Mouse (Mus musculus) midbrain, embryonic 15.5 days (tissue): ENCODE measurements around the gene Ccnf. TPM values are rescaled to one million over a fixed set of nuclear protein-coding genes. Genes with fewer than 3 reads are reported as not detected.
A peak's percentile ranks its signal among the peaks of the same experiment; 100 is the strongest.

ENCODE experiments used
- ATAC-seq: fragments of 200-750 bp; cut with Nextera tagmentation; replicated peaks from 2 replicates; pipeline ENCODE4 v1.8.0; 2017; ENCODE audit warnings: moderate TSS enrichment
- H3K27ac ChIP-seq: fragments of 300-500 bp; sonication (generic); 2 replicates; pipeline ENCODE4 v1.5.1; 2015; ENCODE audit warnings: mild to moderate bottlenecking, inconsistent platforms
- H3K27me3 ChIP-seq: fragments of 300-500 bp; sonication (generic); replicated peaks from 2 replicates; pipeline ENCODE4 v1.6.1; 2015; ENCODE audit warnings: inconsistent platforms
- H3K36me3 ChIP-seq: fragments of 300-500 bp; sonication (generic); replicated peaks from 2 replicates; pipeline ENCODE4 v1.6.1; 2015; ENCODE audit warnings: inconsistent platforms
- H3K4me1 ChIP-seq: fragments of 300-500 bp; sonication (generic); 2 replicates; pipeline ENCODE4 v1.6.1; 2015; ENCODE audit warnings: inconsistent platforms
- H3K4me2 ChIP-seq: fragments of 300-500 bp; sonication (generic); 2 replicates; pipeline ENCODE4 v1.6.1; 2015; ENCODE audit warnings: inconsistent platforms, mild to moderate bottlenecking, moderate library complexity
- H3K4me3 ChIP-seq: fragments of 300-500 bp; sonication (generic); 2 replicates; pipeline ENCODE4 v1.5.1; 2015; ENCODE audit warnings: mild to moderate bottlenecking, inconsistent platforms
- H3K9ac ChIP-seq: fragments of 300-500 bp; sonication (generic); 2 replicates; pipeline ENCODE4 v1.6.1; 2015; ENCODE audit warnings: mild to moderate bottlenecking, inconsistent platforms
- H3K9me3 ChIP-seq: fragments of 300-500 bp; sonication (generic); 2 replicates; pipeline ENCODE4 v1.6.1; 2016; ENCODE audit warnings: inconsistent platforms
- WGBS: fragments of 180-500 bp; shearing (Covaris S2); methylation state at CpG from one replicate; pipeline ENCODE4 v1.1.7; 2015; ENCODE audit warnings: mixed read lengths; 5-methylcytosine and 5-hydroxymethylcytosine counted together
- polyA plus RNA-seq: library from polyadenylated mRNA; unstranded; fragments of >200 nt; fragmentation: Nextera tagmentation; extraction: Ambion mirVana; gene quantifications from 2 replicates; pipeline ENCODE4 v1.2.1, GENCODE M21; 2015

Ccnf gene
- 13.9 and 15.1 TPM in 2 replicates for polyA plus RNA-seq

DNA sequence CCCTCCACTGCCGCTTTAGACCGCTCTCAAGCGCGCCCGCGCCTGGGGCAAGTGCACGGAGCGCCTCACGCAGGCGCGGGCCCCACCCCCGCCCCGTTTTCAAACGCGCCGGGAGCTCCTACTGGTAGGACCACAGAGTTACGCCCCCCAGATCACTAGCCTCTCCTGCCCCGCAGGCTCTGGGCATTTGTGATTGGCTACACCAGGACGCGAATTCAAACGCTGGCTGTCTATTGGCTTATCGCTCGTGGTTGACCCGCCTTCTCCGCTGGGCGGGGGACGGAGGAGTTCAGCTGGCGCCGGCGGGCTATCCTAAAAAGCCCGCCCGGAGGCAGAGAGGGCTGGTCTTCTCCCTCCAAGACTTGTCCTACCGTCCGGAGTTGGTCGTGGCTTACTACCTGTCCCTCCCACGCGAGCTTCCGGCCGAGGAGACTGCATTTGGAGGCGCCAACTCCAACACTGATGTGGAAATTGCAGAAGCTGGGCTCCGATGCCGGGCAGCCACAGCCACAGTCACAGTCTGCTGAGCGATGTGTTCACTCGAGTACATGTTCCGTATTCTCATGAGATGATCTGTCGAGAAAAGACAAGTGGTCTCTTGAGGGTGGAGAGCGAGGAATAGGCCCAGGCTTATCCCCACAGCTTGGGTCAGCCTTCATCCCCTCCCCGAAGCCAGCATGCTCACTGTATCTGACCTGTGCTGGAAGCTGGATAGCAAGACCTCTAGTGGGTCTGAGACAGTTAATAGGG lies at the start of gene Ccnf:
TSS of gene Ccnf (minus strand) at position 165 of the 750 bp plus-strand sequence.
- Histone ChIP-seq H3K4me1 (peaks cover 18% of the 10 kb centered on the region), H3K36me3 (peaks cover 8% of the 10 kb centered on the region; the same call in 1 of the 2 replicates), H3K9ac (peak within 1 kb of the TSS; percentile 67), H3K27me3 (no peaks in the 10 kb centered on the region), H3K9me3 (no peaks in the 10 kb centered on the region), H3K4me2 (peak within 1 kb of the TSS; percentile 87), H3K27ac (peak within 1 kb of the TSS; percentile 66), H3K4me3 (peak within 1 kb of the TSS; percentile 78)
- ATAC-seq = peak; percentile 100
- under 1% methylated on average over 48 of the region's 48 CpGs for whole genome bisulfite sequencing

DNA sequence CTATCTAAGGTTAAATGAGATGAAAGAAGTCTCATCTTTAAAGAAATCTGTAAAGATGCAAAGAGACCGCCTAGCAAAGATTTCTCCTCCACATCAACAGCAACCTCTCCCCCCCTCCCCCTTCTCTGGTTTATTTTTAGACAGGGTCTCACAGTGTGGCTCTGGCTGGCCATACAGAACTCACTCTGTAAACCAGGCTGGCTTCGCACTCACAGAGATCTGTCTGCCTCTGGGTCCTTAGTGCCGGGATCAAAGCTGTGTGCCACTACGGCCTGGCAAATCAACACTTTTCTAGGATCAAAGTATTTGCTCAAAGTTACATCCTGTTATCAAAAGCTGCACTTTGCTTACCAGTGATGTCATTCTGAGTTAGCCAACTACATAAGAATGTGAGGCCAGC lies 49.4 kb upstream of the Ccnf start:
- no peak for ATAC-seq
- Histone ChIP-seq H3K4me3 (no peak overlapping the region), H3K27ac (no peak overlapping the region), H3K27me3 (no peaks in the 10 kb centered on the region), H3K4me1 (no peaks in the 10 kb centered on the region), H3K4me2 (no peak overlapping the region), H3K9me3 (no peaks in the 10 kb centered on the region), H3K36me3 (no peaks in the 10 kb centered on the region), H3K9ac (no peak overlapping the region)
- WGBS = 79% methylated on average over 4 of the region's 4 CpGs

DNA sequence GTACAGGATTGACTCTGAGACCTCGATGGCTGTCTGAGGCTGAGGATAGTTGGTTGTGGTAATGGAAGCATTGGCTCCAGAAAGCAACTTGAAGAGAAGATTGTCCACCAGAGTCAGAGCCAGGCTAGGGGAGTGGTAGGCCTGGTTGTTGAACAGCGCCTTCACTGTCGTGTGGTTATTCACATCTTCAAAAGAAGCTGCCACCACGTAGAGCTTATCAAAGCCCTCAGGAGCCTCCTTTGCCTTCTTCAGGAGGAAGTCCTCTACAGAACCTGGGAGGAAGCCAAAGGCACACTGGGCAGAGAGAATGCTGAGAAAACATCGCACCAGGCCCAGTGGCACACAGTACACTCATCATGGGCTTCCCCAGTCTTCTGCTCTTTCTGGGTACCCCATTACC lies 38.1 kb upstream of the Ccnf start:
- Histone ChIP-seq H3K4me3 (no peak overlapping the region), H3K27me3 (no peaks in the 10 kb centered on the region), H3K9ac (no peak overlapping the region), H3K36me3 (no peaks in the 10 kb centered on the region), H3K27ac (no peak overlapping the region), H3K4me2 (no peak overlapping the region), H3K4me1 (no peaks in the 10 kb centered on the region), H3K9me3 (no peaks in the 10 kb centered on the region)
- no peak for ATAC-seq
- 82% methylated on average over 5 of the region's 5 CpGs for WGBS

DNA sequence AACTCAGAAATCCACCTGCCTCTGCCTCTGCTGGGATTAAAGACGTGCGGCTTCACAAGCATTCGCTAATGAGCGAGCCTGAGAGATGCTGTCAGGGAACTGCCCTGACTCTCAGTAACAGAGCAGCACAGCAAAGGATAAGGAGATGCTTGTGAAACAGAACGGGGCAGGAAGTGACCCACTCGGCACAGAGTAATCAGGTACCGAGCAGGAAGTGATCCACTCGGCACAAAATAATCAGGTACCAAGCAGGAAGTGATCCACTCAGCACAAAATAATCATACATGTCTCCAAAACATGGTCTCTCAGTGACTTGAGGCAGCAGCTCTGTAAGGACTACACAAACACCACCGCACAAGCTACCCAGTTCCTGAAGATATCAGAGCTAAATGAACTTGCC lies 37.2 kb upstream of the Ccnf start:
- Histone ChIP-seq H3K36me3 (no peaks in the 10 kb centered on the region), H3K27ac (no peak overlapping the region), H3K4me3 (no peak overlapping the region), H3K27me3 (no peaks in the 10 kb centered on the region), H3K4me1 (no peaks in the 10 kb centered on the region), H3K4me2 (no peak overlapping the region), H3K9ac (no peak overlapping the region), H3K9me3 (no peaks in the 10 kb centered on the region)
- 89% methylated on average over 9 of the region's 9 CpGs for WGBS
- ATAC-seq = no peak

DNA sequence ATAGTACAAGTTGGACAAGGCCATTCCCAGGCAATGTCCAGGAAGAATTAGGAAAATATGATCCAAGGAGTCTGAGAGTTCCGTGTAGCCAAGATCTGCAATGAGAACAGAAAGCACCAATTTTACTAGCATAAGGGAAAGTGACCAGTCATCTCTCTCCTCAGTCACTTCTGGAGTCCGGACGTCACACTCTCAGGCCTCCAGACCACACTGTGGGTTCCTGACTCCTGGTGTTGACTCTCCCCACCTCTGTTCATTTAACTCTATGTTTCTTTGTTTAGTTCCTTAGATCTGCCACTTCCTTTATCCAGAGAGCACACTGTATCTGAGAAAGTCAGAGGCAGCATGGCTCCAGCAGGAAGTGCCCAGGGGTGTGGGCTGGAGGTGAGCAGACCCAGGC lies 34.4 kb upstream of the Ccnf start:
- Histone ChIP-seq H3K27me3 (no peaks in the 10 kb centered on the region), H3K9ac (no peak overlapping the region), H3K36me3 (no peaks in the 10 kb centered on the region), H3K27ac (no peak overlapping the region), H3K9me3 (no peaks in the 10 kb centered on the region), H3K4me1 (no peaks in the 10 kb centered on the region), H3K4me3 (no peak overlapping the region), H3K4me2 (no peak overlapping the region)
- WGBS = 65% methylated on average over 3 of the region's 3 CpGs
- ATAC-seq = no peak

DNA sequence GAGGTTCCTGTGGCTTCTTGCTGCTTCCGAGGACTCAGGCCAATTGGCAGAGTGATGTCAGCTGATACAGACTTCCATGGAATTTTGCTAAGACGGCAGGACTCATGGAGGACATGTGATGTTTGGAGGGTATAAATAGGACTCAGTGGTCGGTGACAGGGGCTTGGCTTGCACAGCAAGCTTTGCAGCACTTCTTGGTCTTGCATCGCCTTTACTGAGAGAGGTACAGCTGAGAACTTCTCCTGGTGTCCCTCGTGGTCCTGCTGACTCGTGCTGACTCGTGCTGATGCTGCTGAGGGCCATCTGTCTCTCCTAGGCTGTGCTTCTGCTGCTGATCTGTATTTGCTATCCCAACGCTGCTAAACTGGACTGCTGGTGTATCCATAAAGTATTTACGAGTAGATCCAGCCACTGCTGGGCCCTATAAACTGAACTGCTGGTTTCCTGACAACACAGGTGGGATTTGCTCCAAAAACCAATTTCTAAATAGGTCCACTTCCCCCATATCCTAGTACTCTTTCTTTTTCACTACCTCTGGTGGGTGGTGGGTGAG lies 32.1 kb upstream of the Ccnf start:
- H3K9ac ChIP-seq = no peak overlapping the region
- no peaks in the 10 kb centered on the region for H3K9me3 ChIP-seq
- no peak overlapping the region for H3K27ac ChIP-seq
- H3K27me3 ChIP-seq = no peaks in the 10 kb centered on the region
- ATAC-seq = no peak
- H3K36me3 ChIP-seq = no peaks in the 10 kb centered on the region
- no peaks in the 10 kb centered on the region for H3K4me1 ChIP-seq
- WGBS = 76% methylated on average over 9 of the region's 9 CpGs
- no peak overlapping the region for H3K4me2 ChIP-seq
- no peak overlapping the region for H3K4me3 ChIP-seq

DNA sequence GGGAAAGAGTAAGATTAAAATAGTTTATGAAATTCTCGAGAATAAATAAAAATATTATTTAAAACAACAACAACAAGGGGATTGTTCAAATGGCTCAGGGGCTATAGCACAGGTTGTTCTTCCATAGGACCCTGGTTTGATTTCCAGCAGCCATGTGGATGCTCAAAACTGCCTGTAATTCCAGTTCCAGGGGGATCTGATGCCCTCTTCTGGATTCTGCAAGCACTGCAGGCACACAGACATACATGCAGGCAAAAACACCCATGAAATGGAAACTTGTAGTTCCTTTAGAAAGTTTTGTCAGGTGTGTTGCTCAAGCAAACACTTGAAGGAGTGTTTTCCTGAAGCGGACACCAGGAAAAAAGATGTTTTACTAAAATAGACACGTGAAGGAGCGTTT lies 31.4 kb upstream of the Ccnf start:
- WGBS = 66% methylated on average over 4 of the region's 4 CpGs
- Histone ChIP-seq H3K4me2 (no peak overlapping the region), H3K36me3 (no peaks in the 10 kb centered on the region), H3K27ac (no peak overlapping the region), H3K4me1 (no peaks in the 10 kb centered on the region), H3K9ac (no peak overlapping the region), H3K27me3 (no peaks in the 10 kb centered on the region), H3K4me3 (no peak overlapping the region), H3K9me3 (no peaks in the 10 kb centered on the region)
- no peak for ATAC-seq

DNA sequence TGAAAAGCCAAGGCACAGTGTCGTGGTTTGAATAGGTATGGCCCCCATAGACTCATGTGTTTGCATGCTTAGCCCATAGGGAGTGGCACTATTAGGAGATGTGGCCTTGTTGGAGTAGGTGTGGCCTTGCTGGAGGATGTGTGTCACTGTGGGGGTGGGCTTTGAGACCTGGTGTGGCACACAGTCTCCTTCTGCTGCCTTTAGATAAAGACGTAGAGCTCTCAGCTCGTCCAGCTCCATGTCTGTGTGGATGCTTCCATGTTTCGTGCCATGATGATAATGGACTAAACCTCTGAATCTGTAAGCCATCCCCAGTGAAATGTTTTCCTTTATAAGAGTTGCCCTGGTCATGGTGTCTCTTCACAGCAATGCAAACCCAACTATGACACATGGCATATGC lies 28.6 kb upstream of the Ccnf start:
- 86% methylated on average over 4 of the region's 4 CpGs for WGBS
- Histone ChIP-seq H3K9ac (no peak overlapping the region), H3K4me3 (no peak overlapping the region), H3K9me3 (no peaks in the 10 kb centered on the region), H3K27me3 (no peaks in the 10 kb centered on the region), H3K4me2 (no peak overlapping the region), H3K36me3 (no peaks in the 10 kb centered on the region), H3K27ac (no peak overlapping the region), H3K4me1 (no peaks in the 10 kb centered on the region)
- ATAC-seq = no peak

DNA sequence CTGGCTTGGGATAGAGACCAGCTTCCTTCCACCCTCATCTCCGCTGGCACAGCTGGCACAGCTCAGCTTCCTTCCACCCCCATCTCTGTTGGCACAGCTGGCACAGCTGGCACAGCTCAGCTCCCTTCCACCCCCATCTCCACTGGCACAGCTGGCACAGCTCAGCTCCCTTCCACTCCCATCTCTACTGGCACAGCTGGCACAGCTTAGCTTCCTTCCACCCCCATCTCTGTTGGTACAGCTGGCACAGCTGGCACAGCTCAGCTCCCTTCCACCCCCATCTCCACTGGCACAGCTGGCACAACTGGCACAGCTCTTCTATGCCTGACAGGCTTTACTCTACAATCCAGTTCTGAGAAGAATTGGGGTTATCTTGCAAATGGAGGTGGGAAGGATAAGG lies 15.8 kb upstream of the Ccnf start:
- no peak for ATAC-seq
- no peak overlapping the region for H3K4me2 ChIP-seq
- H3K4me1 ChIP-seq = no peaks in the 10 kb centered on the region
- H3K27me3 ChIP-seq = no peaks in the 10 kb centered on the region
- WGBS = 77% methylated on average over 1 of the region's 1 CpGs
- H3K27ac ChIP-seq = no peak overlapping the region
- no peaks in the 10 kb centered on the region for H3K9me3 ChIP-seq
- no peak overlapping the region for H3K4me3 ChIP-seq
- no peaks in the 10 kb centered on the region for H3K36me3 ChIP-seq
- H3K9ac ChIP-seq = no peak overlapping the region

DNA sequence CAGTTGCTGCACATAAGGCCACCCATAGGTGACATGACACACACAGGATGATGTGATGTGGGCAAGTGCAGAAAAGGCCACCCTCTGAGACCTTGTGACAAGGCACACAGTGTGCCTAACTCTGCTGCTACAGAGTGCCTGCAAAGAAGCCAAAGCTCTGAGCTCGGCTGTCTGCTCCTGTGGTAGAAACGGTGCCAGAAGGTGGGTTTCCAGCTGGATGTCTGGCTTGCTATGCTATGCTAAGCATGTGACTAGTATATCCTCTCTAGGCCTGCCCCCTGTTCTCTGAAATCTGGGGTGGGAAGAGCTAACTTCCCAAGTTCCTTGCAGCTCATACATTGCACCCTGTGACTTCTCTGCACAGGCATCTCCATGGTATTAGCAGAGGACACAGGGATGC lies 13.5 kb upstream of the Ccnf start:
- no peak for ATAC-seq
- H3K9me3 ChIP-seq = no peaks in the 10 kb centered on the region
- no peaks in the 10 kb centered on the region for H3K4me1 ChIP-seq
- no peaks in the 10 kb centered on the region for H3K27me3 ChIP-seq
- H3K4me2 ChIP-seq = no peak overlapping the region
- H3K4me3 ChIP-seq = no peak overlapping the region
- no peaks in the 10 kb centered on the region for H3K36me3 ChIP-seq
- WGBS = 75% methylated on average over 2 of the region's 2 CpGs
- no peak overlapping the region for H3K27ac ChIP-seq
- H3K9ac ChIP-seq = no peak overlapping the region

DNA sequence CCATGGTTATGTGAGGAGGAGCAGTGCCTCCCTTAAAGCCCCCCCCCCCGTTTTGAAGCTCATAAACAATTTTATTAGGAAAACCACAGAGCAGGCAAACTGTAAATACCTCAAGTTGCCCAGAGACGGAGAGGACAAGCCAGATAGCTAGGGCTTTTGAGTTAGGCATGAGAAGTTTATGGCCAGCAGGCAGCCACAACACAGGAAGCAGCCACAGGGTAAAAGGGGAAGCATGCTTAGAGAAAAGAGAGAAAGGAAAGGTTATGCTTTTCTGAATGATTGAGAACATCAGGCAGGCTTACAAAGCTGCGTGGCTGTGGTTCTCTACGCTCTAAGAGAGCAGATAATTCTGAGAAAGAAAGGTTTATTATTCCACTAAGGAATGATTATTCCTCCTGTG lies 9.2 kb upstream of the Ccnf start:
- H3K4me1 ChIP-seq = no peaks in the 10 kb centered on the region
- no peak overlapping the region for H3K27ac ChIP-seq
- no peak overlapping the region for H3K4me3 ChIP-seq
- no peaks in the 10 kb centered on the region for H3K36me3 ChIP-seq
- H3K9me3 ChIP-seq = no peaks in the 10 kb centered on the region
- no peak for ATAC-seq
- H3K9ac ChIP-seq = no peak overlapping the region
- H3K27me3 ChIP-seq = no peaks in the 10 kb centered on the region
- no peak overlapping the region for H3K4me2 ChIP-seq
- 81% methylated on average over 4 of the region's 4 CpGs for WGBS

DNA sequence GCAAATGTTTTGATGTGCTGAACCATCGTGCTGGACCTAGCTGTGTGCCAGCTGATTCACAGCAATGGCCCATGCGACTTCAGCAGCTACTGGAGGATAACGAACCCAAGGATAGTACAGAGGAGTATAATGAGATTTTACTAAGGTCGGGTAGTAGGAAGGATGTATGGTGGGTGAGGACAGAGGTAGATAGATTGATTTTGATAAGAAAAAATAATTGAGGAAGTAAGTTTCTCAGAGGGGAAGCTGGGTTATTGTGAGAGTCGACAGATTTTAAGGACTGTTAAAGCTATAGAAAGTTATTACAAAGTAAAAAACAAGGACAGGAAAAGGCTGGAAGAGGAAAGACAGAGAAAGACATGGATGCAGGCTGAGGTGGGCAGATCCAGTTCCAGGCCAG lies 8.4 kb upstream of the Ccnf start:
- Histone ChIP-seq H3K9ac (no peak overlapping the region), H3K9me3 (no peaks in the 10 kb centered on the region), H3K36me3 (no peaks in the 10 kb centered on the region), H3K4me3 (no peak overlapping the region), H3K27ac (no peak overlapping the region), H3K4me2 (no peak overlapping the region), H3K27me3 (no peaks in the 10 kb centered on the region), H3K4me1 (no peaks in the 10 kb centered on the region)
- no peak for ATAC-seq
- 84% methylated on average over 5 of the region's 5 CpGs for WGBS

DNA sequence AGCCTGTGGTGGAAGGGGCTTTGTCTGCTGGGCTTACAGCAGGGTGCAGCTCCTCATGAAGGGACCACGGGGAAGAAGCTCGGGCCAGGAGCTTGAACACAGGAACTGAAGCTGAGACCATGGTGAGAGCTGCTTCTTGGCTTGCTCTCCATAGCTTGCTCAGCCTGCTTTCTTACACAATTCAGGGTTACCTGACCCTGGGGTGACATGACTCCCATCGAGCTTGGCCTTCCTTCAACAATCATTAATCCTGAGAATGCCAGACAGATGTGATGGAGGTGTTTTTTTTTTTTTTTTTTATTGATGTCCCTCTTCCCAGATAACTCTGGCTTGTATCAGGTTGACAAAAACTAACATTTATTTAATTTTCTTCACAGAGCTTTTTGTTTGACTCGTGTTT lies 7.7 kb upstream of the Ccnf start:
- H3K27ac ChIP-seq = no peak overlapping the region
- H3K36me3 ChIP-seq = no peaks in the 10 kb centered on the region
- no peak for ATAC-seq
- H3K4me2 ChIP-seq = no peak overlapping the region
- H3K4me3 ChIP-seq = no peak overlapping the region
- H3K9ac ChIP-seq = no peak overlapping the region
- no peaks in the 10 kb centered on the region for H3K9me3 ChIP-seq
- WGBS = 76% methylated on average over 4 of the region's 4 CpGs
- H3K4me1 ChIP-seq = no peaks in the 10 kb centered on the region
- H3K27me3 ChIP-seq = no peaks in the 10 kb centered on the region
